Mouse (Mus musculus) heart, adult 8-10 months (tissue): ENCODE data around the gene Ssr2. TPM values are rescaled to one million over a fixed set of nuclear protein-coding genes. Genes with fewer than 3 reads are reported as not detected.
"Not testable (repeated sequence)": the region's sequence is repeated elsewhere in the genome, so short reads cannot be mapped to it uniquely, and the experiment has no call there.

Source experiments
- DNase-seq: peaks from one replicate; pipeline ENCODE4 v3.0.0; 2022; ENCODE audit warnings: low spot score
- total RNA-seq, 4 experiments: library from RNA; stranded (reverse); gene quantifications; 2 replicates each; pipeline ENCODE4 v1.2.4; 2022

Ssr2 gene
- total RNA-seq, 4 experiments from 2014 or later, result 60.4 to 67.0 (median 64.4) TPM

DNA sequence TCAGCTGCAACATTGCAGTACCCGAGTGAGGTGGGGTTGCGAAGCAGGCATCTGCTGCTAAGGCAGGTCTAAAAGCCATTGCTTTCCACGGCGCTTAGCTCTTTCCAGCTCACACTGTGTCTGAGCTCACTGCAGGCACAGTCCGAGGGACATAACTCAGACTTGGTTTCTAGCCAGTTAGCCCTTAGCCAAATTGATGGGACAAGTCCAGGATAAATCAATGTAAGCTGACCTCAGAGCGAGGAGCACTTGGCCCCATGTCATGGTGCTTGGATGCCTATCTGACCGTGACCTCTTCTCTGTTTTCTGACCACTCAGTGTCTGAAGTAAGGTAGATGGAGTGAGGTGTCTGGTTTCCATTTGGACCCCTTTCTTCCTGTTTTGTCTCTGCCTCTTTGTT lies 11.7 kb upstream of the Ssr2 start:
- DNase-seq, result no peak

DNA sequence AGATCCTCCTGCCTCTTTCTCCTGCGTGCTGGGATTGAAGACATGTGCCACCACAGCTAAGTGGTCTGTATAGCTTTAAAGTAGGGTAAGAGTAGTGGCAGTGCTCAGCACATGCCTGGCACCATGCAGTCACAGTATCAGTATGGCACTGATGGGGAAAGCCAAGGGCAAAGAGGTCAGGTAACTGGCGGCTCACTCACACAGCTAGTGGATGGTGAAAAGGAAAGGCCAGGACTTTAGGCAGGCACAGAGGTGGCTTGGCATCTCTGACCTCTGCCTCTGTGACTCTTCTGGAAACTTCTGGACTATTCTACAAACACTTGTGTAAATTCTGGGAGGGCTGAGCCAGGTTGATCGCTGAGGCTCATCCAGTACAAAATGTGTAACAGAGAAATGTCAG lies 9.6 kb upstream of the Ssr2 start:
- DNase-seq, result no peak

DNA sequence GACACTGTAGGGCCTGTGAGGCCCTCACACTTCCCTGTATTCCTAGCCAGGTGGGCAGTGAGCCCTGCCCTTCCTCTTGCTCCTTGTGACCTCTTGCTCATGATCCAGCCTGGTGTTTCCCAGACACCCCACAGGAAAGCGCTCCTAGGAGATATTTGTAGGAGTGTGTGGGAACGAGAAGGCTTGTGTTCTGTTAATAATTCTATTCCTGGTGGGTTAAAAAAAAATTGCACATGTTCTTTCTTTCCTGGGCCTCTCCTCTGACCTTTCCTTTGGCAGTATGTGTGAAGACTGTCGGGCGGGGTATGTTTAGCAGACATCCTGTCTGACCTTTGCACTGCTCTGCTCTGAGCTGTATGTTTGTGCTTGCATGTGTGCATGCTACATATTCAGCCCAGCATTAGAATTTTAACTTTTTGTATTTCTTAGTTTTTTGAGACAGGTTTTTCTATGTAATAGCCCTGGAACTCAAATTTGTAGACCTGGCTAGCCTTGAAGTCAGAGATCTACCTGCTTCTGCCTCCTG lies 9.1 kb upstream of the Ssr2 start:
- DNase-seq, result no peak

DNA sequence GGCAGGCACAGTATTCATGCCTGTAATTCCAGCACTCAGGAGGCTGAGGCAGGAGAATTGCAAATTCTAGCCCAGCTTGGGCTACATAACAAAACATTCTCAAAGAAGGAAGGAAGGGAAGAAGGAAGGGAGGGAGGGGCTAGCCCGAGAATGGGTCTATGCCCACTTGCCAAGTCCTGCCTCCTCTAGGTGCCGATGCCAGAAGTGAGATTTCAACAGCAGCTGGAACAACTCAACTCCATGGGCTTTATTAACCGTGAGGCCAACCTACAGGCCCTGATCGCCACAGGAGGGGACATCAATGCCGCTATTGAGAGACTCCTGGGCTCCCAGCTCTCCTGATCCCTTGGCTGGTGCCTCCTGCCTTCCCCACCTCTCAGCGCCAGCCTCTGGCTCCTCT lies 7.8 kb upstream of the Ssr2 start:
- DNase-seq, result no peak

DNA sequence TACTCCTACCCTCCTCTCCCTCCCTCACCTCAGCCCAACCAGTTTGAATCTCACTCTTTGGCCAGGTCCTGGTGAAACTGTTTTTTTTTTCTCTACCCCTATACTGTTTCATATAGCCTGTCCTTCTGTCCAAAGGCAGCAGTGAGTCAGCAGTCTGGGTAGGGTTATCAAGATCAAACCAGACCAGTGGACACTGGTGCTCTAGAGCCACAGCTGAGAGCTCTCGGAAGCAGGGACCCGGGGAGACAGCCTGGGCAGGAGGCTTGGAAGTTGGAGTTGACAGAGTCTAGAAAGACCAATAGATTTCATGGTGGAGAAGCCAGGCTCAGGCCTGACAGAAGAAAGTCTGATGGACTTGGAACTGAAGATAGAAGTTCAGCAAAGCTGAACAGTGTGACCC lies 7.1 kb upstream of the Ssr2 start:
- no peak for DNase-seq

DNA sequence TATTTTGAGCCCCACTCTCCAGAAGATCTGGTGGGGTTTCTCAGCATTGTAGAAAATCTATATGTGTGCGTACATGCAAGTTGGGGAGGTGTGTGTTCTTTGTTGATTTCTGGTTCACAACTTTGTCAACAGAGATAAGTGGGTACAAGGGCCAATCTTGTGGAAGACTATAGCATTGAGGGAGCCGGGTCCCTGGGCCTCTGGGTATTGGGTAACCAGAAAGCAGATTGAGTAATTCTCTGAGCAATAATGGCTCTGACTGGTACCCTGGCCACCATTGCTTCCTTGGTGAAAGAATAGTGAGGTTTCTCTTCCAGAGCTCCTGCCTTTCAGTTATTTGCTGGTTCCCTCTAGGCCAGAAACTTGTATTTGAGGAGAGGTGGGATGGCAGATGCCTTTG lies 6.6 kb upstream of the Ssr2 start:
- DNase-seq, result no peak

- DNase-seq, result no peak
Measured at GRCm38 (mm10) chr3:88569694-88570093, 6.0 kb upstream of the Ssr2 start.

DNA sequence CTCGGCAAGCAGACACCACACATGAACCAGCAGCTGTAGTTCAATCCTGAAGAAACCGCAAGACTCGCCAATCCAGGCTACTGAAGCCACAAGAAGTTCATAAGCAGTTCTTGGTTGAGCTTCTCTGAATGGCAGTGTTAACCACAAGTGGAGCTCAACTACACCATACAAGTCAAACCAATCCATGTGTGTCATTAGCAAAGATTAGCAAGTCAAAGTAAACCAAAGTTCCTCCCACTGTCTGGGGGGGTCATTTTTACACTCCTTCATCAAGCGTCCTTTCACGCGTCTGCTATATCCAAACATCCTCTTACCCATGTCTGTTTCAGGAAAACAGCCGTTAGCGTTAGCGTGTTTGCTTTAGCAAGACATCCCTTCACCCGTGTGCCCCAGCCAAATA lies 5.3 kb upstream of the Ssr2 start:
- no peak for DNase-seq

- no peak for DNase-seq
Measured at GRCm38 (mm10) chr3:88571856-88572255, 3.8 kb upstream of the Ssr2 start.

- no peak for DNase-seq
Measured at GRCm38 (mm10) chr3:88572835-88573234, 2.8 kb upstream of the Ssr2 start.

DNA sequence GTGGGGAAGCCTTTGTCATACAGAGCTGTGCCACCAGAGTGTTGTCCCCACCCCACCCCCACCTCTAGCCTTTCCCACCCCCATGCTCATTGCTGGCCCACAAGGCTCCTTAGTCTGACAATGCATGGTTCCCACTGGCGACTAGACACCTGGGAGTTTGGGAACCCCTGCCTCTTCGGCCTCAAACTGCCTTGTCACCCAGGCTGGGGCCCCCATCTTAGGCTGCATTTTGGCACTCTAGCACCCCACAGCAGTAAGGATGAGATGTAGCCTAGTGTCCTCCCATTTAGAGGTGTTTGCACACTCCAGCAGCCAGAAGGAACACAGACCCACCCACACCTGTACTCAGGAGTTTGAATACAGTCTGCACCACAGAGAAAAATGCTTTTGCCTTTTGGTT lies 1.9 kb upstream of the Ssr2 start:
- DNase-seq, result no peak

GRCm38 (mm10) chr3:88577846-88578245 lies 2.2 kb downstream of the Ssr2 start:
- not testable (repeated sequence) for DNase-seq

DNA sequence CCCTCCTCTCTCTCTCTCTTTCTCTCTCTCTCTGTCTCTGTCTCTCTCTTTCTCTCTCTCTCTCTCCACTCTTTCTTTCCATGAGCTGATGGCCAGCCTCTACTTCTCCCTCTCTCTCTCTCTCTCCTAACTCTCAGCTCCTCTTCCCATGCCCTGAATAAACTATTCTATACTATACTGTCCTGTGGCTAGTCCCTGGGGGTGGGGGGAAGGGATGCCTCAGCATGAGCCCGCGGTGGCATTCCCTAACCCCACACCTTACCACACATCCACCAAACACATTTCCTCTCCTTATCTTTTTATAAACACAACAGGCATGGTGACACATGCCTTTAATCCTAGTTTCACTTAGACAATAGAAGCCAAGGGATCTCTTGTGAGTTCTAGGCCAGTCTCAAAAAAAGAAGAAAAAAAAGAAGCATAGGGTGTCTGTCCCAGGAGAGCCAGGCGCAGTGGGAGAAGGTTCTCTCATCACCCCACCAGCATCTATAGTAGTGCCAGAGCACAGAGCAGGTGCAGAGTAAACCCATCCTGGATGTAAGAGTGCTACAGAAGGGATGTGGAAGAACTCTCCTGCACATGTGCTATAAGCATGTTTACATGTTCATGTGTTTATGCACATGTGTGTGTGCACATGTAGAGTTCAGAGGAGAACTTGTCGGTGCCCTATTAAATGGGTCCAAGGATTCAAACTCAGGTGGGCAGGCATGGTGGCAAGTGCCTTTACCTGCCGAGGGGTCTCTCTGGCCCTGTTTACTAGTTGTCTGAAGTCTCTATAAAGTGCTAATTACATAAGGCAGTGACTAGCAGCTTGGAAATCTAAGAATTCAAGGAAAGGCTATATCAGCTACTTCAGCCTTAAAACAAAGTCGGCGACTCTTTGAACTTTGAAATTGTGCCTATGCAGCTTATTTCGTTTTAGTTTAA lies 3.1 kb downstream of the Ssr2 start:
- DNase-seq, result no peak

DNA sequence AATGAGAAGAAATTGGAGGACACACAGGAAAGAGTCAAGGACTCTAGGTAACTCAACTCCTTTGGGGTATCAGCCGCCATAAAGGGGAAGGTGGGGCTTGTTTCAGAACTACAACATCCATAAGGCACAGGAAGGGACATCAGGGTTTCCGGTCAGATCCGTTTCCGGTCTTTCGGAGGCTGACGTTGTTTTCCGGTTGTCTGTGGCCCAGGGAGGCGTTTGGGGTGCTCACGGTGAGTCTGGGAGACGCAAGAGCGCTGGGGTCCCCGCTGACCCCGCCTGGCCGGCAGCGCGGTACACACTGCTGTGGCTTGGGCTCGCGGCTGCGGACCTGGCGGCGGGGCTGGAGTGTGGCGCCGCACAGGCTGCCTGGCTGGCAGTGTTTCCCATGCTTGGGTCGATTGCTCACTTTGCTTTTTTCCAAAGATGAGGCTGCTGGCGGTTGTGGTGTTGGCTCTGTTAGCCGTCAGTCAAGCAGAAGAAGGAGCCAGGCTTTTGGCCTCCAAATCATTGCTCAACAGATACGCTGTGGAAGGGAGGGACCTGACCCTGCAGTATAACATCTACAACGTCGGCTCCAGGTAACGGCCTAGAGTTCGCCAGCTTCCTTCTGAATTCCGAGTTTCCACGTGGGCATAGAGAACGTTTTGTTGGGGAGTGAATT lies 3.9 kb downstream of the Ssr2 start:
- DNase-seq, result peak; percentile 87

DNA sequence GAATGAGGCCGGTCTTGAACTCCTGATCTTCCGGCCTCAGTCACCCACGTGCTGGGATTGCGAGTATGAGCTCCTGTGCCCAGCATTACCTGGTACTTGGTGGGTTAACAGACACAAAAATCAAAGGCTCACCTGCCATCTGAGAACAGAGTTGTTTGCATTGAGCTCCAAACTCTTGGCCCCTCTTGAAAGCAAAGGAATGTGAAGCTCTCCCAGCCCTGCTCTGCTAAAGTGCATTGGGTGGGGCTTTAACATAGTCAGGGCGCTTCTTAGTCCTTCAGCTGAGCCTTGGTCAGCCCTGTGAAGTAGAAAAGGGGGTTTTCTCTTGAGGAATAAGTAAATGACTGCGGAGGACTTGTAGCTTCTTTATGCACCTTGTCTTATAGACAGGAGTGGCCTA lies 10.1 kb downstream of the Ssr2 start:
- DNase-seq, result no peak

DNA sequence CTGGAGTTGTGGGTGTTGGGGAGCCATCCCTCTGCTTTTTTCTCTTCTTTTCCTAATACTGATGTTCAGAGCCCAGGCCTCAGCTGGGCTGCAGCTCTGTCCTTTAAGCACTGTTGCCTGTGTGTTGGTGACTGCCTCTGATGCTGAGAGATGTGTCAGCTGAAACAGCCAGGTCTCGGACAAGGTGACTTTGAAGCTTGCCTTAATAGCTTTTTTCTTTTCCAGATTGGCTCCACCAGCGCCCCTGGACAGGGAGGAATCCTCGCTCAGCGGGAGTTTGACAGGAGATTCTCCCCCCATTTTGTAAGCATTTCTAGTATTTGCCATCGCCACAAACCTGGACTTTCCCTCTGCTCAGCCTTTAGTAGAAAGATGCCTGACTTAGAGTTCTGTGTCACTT lies 11.0 kb downstream of the Ssr2 start:
- no peak for DNase-seq

GRCm38 (mm10) chr3:88590246-88590645 lies 14.6 kb downstream of the Ssr2 start:
- DNase-seq, result no peak

- DNase-seq, result no peak
Measured at GRCm38 (mm10) chr3:88591044-88591443, 15.4 kb downstream of the Ssr2 start.

- DNase-seq, result peak; percentile 78
Measured at GRCm38 (mm10) chr3:88591950-88592731, 16.5 kb downstream of the Ssr2 start.

GRCm38 (mm10) chr3:88592942-88593576 lies 17.4 kb downstream of the Ssr2 start:
- no peak for DNase-seq

- DNase-seq, result no peak
Measured at GRCm38 (mm10) chr3:88593893-88594580, 18.4 kb downstream of the Ssr2 start.
